Mouse (Mus musculus) lung, adult 2 months (tissue): ENCODE measurements around the gene Cdh4.

Source experiments
- CTCF ChIP-seq: fragments of 200-500 bp; IDR thresholded peaks from 2 replicates; pipeline ENCODE4 v1.5.1; 2011; ENCODE audit warnings: mild to moderate bottlenecking, low read length, control low read depth; ENCODE audit not compliant: insufficient read depth
- POLR2A ChIP-seq: fragments of 200-500 bp; IDR thresholded peaks from 2 replicates; pipeline ENCODE4 v1.6.1; 2011; ENCODE audit warnings: low read depth, mild to moderate bottlenecking, control low read depth, low read length, borderline replicate concordance; ENCODE audit errors: extremely low read depth

- no peak for TF ChIP-seq POLR2A
- TF ChIP-seq CTCF, result no peak
Observed at GRCm38 (mm10) chr2:179774440-179775110, 332.3 kb downstream of the Cdh4 start.
